Mouse (Mus musculus) megakaryocyte, embryonic 14.5 days (primary cell): ENCODE measurements around the gene Smoc1.

Source experiments
- FLI1 ChIP-seq: IDR thresholded peaks from 2 replicates; pipeline ENCODE4 v1.6.1; 2012; ENCODE audit warnings: low read length, inconsistent platforms, mixed read lengths
- GATA1 ChIP-seq: IDR thresholded peaks from 3 replicates; pipeline ENCODE4 v1.6.1; 2012; ENCODE audit warnings: mixed read lengths, low read length, inconsistent platforms, borderline replicate concordance

DNA sequence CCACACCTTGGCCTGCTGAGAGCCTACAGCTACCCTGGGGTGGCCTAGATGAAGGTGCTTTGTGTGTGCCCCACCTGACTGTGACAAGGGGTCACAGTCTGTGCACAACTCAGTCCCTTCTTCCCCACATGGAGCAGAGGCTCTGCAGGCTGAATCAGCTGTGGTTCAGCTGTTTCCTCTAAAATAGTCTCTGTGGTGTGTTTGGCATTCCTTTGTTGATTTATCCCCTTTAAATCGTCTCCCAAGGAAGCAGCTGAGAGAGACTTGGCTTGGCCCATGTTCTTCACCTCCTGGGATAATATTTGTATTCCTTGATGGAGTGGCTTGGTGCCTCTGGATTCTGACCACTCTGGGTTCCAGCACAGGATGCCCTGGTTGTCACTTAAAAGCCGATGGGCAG, 125.5 kb downstream of the Smoc1 start:
- TF ChIP-seq GATA1 (no peak), FLI1 (no peak)
